Mouse (Mus musculus): ENCODE measurements at regions not wholly inside any gene's neighbourhood (a gene's known extent, or its start where the extent isn't known, plus 50 kb on each side); places are given as distances from the start of the nearest gene placed in this dataset.

DNA sequence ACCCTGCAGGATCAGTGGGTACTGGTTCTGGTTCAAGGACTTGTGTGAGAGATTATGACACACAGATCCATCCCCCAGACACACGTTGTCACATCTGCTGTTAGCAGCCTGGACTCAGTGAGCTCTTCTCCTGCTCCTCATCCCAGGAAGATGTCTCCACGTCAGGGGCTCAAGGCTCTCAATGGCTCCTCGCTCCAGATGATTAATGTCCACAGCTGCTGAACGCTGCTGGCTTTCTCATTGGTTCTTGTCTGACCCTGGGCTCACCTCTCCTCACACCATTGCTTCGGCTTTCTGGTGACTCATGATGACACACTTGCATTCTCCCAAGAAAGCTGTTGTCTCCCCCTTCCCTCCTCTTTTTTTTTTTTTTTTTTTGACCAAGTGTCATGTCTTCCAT is 116.2 kb downstream of the Gadd45g start:
- Histone ChIP-seq H3K27me3 (ENCODE audit: insufficient read depth, low read length) (no peaks in the 10 kb centered on the region), H3K36me3 (ENCODE audit: insufficient read depth) (no peaks in the 10 kb centered on the region), H3K4me3 (ENCODE audit: low read depth, low read length) (no peak overlapping the region), H3K4me1 (ENCODE audit: insufficient read depth) (no peaks in the 10 kb centered on the region), H3K9me3 (ENCODE audit: low read length) (no peaks in the 10 kb centered on the region), H3K9ac (no peak overlapping the region), H3K27ac (ENCODE audit: low read depth, low read length) (no peak overlapping the region), H3K4me2 (ENCODE audit: low read depth) (no peak overlapping the region)
- TF ChIP-seq CTCF (IDR thresholded peaks at IDR 0.05; ENCODE audit: low read depth): no peak
- 78% methylated on average over 5 of the region's 5 CpGs for WGBS
- DNase-seq (no peak), ATAC-seq (no peak)

GRCm38 (mm10) chr13:51963966-51964365 is 117.5 kb downstream of the Gadd45g start:
- Histone ChIP-seq H3K27ac (ENCODE audit: low read depth, low read length) (no peak overlapping the region), H3K4me3 (ENCODE audit: low read depth, low read length) (no peak overlapping the region), H3K27me3 (ENCODE audit: insufficient read depth, low read length) (no peaks in the 10 kb centered on the region), H3K4me2 (ENCODE audit: low read depth) (no peak overlapping the region), H3K4me1 (ENCODE audit: insufficient read depth) (no peaks in the 10 kb centered on the region), H3K9me3 (ENCODE audit: low read length) (no peaks in the 10 kb centered on the region), H3K9ac (no peak overlapping the region), H3K36me3 (ENCODE audit: insufficient read depth) (no peaks in the 10 kb centered on the region)
- DNase-seq (no peak), ATAC-seq (no peak)
- TF ChIP-seq CTCF (IDR thresholded peaks at IDR 0.05; ENCODE audit: low read depth): no peak
- 71% methylated on average over 6 of the region's 6 CpGs for WGBS

DNA sequence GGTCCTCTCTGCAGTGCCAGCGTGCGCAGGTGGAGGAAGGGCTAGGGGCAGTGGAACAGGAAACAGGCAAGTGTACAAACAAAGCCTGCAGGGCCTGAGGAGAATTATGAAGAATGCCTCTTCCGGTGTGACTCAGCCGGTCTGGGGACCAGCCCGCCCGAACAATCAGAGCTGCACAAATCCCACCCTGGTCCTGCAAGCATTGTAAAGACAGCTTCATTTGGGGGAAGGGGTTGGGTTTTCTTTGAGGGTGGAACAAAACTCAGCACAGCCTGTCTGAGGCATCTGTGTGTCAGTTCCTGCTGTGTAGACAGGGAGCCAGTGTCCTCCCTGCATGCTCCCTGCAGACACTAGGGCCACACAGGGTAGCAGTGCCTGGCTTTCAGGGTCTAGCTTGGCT is 117.9 kb downstream of the Gadd45g start:
- no peaks in the 10 kb centered on the region for H3K36me3 ChIP-seq (ENCODE audit: insufficient read depth)
- WGBS: 42% methylated on average over 6 of the region's 6 CpGs
- DNase-seq (no peak), ATAC-seq (no peak)
- no peak overlapping the region for H3K4me2 ChIP-seq (ENCODE audit: low read depth)
- TF ChIP-seq CTCF (IDR thresholded peaks at IDR 0.05; ENCODE audit: low read depth): no peak
- H3K4me1 ChIP-seq (ENCODE audit: insufficient read depth): no peaks in the 10 kb centered on the region
- H3K9ac ChIP-seq: no peak overlapping the region
- no peak overlapping the region for H3K27ac ChIP-seq (ENCODE audit: low read depth, low read length)
- no peaks in the 10 kb centered on the region for H3K27me3 ChIP-seq (ENCODE audit: insufficient read depth, low read length)
- H3K4me3 ChIP-seq (ENCODE audit: low read depth, low read length): no peak overlapping the region
- no peaks in the 10 kb centered on the region for H3K9me3 ChIP-seq (ENCODE audit: low read length)

- TF ChIP-seq CTCF (IDR thresholded peaks at IDR 0.05; ENCODE audit: low read depth): no peak
- no peak overlapping the region for H3K4me3 ChIP-seq (ENCODE audit: low read depth, low read length)
- WGBS: 64% methylated on average over 2 of the region's 2 CpGs
Measured at GRCm38 (mm10) chr13:51964921-51965320, 118.4 kb downstream of the Gadd45g start.

DNA sequence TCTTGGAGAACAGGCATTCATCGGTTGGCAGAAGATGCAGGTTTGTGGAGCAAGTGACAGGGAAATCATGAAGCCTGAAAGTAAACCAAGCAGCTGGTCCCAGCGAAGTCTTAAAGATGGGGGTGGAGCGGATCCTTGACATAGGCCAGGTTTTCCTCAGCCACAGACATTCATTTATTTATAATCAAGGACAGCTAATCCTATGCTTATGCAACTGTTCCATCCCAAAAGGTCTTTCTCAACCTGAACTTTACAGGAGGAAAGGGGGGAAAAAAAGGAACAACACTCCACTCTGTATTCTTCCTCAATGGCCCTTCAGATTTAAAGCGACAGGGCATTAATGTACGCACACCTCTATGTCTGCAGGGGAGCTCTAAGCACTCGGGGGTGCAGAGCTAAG is 121.6 kb downstream of the Gadd45g start:
- TF ChIP-seq CTCF (IDR thresholded peaks at IDR 0.05; ENCODE audit: low read depth): no peak
- H3K4me1 ChIP-seq (ENCODE audit: insufficient read depth): no peaks in the 10 kb centered on the region
- no peak for DNase-seq
- H3K4me3 ChIP-seq (ENCODE audit: low read depth, low read length): no peak overlapping the region
- H3K4me2 ChIP-seq (ENCODE audit: low read depth): no peak overlapping the region
- no peak overlapping the region for H3K27ac ChIP-seq (ENCODE audit: low read depth, low read length)
- 89% methylated on average over 6 of the region's 6 CpGs for WGBS
- no peaks in the 10 kb centered on the region for H3K27me3 ChIP-seq (ENCODE audit: insufficient read depth, low read length)
- no peaks in the 10 kb centered on the region for H3K9me3 ChIP-seq (ENCODE audit: low read length)
- H3K36me3 ChIP-seq (ENCODE audit: insufficient read depth): no peaks in the 10 kb centered on the region
- no peak for ATAC-seq
- H3K9ac ChIP-seq: no peak overlapping the region

More at GRCm38 (mm10) chr13:51964921-51965320, 118.4 kb downstream of the Gadd45g start:
- DNase-seq (no peak), ATAC-seq (no peak)
- H3K9me3 ChIP-seq (ENCODE audit: low read length): no peaks in the 10 kb centered on the region
- H3K27ac ChIP-seq (ENCODE audit: low read depth, low read length): no peak overlapping the region
- H3K27me3 ChIP-seq (ENCODE audit: insufficient read depth, low read length): no peaks in the 10 kb centered on the region
- H3K9ac ChIP-seq: no peak overlapping the region
- H3K4me1 ChIP-seq (ENCODE audit: insufficient read depth): no peaks in the 10 kb centered on the region
- H3K4me2 ChIP-seq (ENCODE audit: low read depth): no peak overlapping the region
- H3K36me3 ChIP-seq (ENCODE audit: insufficient read depth): no peaks in the 10 kb centered on the region

DNA sequence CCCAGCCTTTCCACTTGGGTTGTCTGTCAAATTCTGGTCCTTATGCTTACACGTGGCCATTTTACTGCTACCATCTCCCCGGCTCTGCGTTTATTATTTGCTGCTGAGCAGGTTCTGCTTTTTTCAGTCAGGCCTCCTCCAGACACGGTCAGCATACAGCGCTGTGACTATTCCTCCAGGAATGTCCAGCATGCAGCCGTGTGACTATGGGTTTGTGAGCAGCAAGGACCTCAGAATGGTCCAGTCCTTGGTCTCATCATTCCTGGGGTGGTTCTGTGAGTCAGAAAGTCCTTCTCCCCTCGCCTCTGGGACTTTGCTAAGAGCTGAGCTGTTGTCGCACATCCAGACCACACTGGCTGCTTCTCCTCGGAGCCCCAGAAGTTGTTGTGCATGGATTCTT is 122.3 kb downstream of the Gadd45g start:
- no peak for ATAC-seq
- 85% methylated on average over 9 of the region's 9 CpGs for WGBS
- H3K27ac ChIP-seq (ENCODE audit: low read depth, low read length): no peak overlapping the region
- H3K4me2 ChIP-seq (ENCODE audit: low read depth): no peak overlapping the region
- H3K36me3 ChIP-seq (ENCODE audit: insufficient read depth): no peaks in the 10 kb centered on the region
- DNase-seq: no peak
- no peak overlapping the region for H3K9ac ChIP-seq
- no peaks in the 10 kb centered on the region for H3K4me1 ChIP-seq (ENCODE audit: insufficient read depth)
- no peak overlapping the region for H3K4me3 ChIP-seq (ENCODE audit: low read depth, low read length)
- no peaks in the 10 kb centered on the region for H3K9me3 ChIP-seq (ENCODE audit: low read length)
- H3K27me3 ChIP-seq (ENCODE audit: insufficient read depth, low read length): no peaks in the 10 kb centered on the region
- no peak for TF ChIP-seq CTCF (IDR thresholded peaks at IDR 0.05; ENCODE audit: low read depth)

- no peak for TF ChIP-seq CTCF (IDR thresholded peaks at IDR 0.05; ENCODE audit: low read depth)
- no peak overlapping the region for H3K27ac ChIP-seq (ENCODE audit: low read depth, low read length)
- no peaks in the 10 kb centered on the region for H3K27me3 ChIP-seq (ENCODE audit: insufficient read depth, low read length)
- no peak overlapping the region for H3K4me3 ChIP-seq (ENCODE audit: low read depth, low read length)
- WGBS: 86% methylated on average over 11 of the region's 11 CpGs
- ATAC-seq (no peak), DNase-seq (no peak)
- H3K4me2 ChIP-seq (ENCODE audit: low read depth): no peak overlapping the region
- H3K36me3 ChIP-seq (ENCODE audit: insufficient read depth): no peaks in the 10 kb centered on the region
- no peaks in the 10 kb centered on the region for H3K4me1 ChIP-seq (ENCODE audit: insufficient read depth)
- H3K9ac ChIP-seq: no peak overlapping the region
- no peaks in the 10 kb centered on the region for H3K9me3 ChIP-seq (ENCODE audit: low read length)
Measured at GRCm38 (mm10) chr13:51970051-51970450, 123.6 kb downstream of the Gadd45g start.
